ENCODE assay signal across 8 mouse cellular contexts in genomic region chr4:133197355-133197754, GRCm38 (mm10). TPM values are rescaled to one million over a fixed set of nuclear protein-coding genes. Genes with fewer than 3 reads are reported as not detected.
A peak's percentile ranks its signal among the peaks of the same experiment; 100 is the strongest.
DNase-seq lines count a peak whose midpoint lies in the region; ATAC-seq and TF ChIP-seq lines count a peak whose summit lies in the region.

No protein-coding gene starts in this region.

- no peak for TF ChIP-seq POLR2A in heart, adult 2 months (IDR thresholded peaks at IDR 0.05; ENCODE audit: insufficient read depth, low read depth, low read length)

- no peaks in the 10 kb centered on the region for H3K9me3 ChIP-seq in lung, postnatal 0 days (ENCODE audit: low read length)
- no peaks in the 10 kb centered on the region for H3K9me3 ChIP-seq in limb, embryonic 10.5 days (replicated peaks)
- H3K9me3 ChIP-seq in stomach, postnatal 0 days (ENCODE audit: control insufficient read depth, low read length), result no peaks in the 10 kb centered on the region

- no peaks in the 10 kb centered on the region for H3K79me2 ChIP-seq in heart, adult 2 months (replicated peaks; ENCODE audit: control insufficient read depth, insufficient read depth, low read length)

- no peak for DNase-seq in heart, adult 2 months
- DNase-seq in heart, postnatal 14 days, result no peak
- DNase-seq in lung, postnatal 0 days (ENCODE audit: low spot score), result no peak
- no peak for DNase-seq in lung, postnatal 14 days
- peak; percentile 47 for DNase-seq in limb, embryonic 10.5 days (ENCODE audit: low spot score)
- DNase-seq in stomach, postnatal 0 days (ENCODE audit: low spot score), result no peak
- DNase-seq in right cerebral cortex, postnatal 4 days, result no peak
- DNase-seq in left cerebral cortex, adult 18-20 months (ENCODE audit: low spot score in 2 of 2), result no peak

- H3K4me2 ChIP-seq in lung, postnatal 0 days (replicated peaks; ENCODE audit: low read depth, low read length), result no peak overlapping the region
- H3K4me2 ChIP-seq in stomach, postnatal 0 days (replicated peaks; ENCODE audit: low read depth), result no peak overlapping the region

- H3K27ac ChIP-seq in heart, adult 2 months, result peak overlapping the region; percentile 26; the same call in 1 of the 2 replicates
- H3K27ac ChIP-seq in lung, postnatal 0 days (ENCODE audit: low read length), result peak overlapping the region; percentile 62; the same call in 1 of the 2 replicates
- H3K27ac ChIP-seq in limb, embryonic 10.5 days, result peak overlapping the region; percentile 87
- peak overlapping the region; percentile 70 for H3K27ac ChIP-seq in stomach, postnatal 0 days (replicated peaks)

- WGBS in heart, adult 2 months, result 48% methylated on average over 5 of the region's 5 CpGs
- 38% methylated on average over 5 of the region's 5 CpGs for WGBS in lung, postnatal 0 days
- WGBS in limb, embryonic 10.5 days, result 10% methylated on average over 5 of the region's 5 CpGs
- WGBS in stomach, postnatal 0 days, result 39% methylated on average over 5 of the region's 5 CpGs

- no peaks in the 10 kb centered on the region; the same call in 1 of the 2 replicates for H3K36me3 ChIP-seq in heart, adult 2 months (ENCODE audit: control insufficient read depth, insufficient read depth, low read length)
- peaks cover 36% of the 10 kb centered on the region for H3K36me3 ChIP-seq in lung, postnatal 0 days (ENCODE audit: insufficient read depth, low read length)
- H3K36me3 ChIP-seq in limb, embryonic 10.5 days, result peaks cover 46% of the 10 kb centered on the region
- H3K36me3 ChIP-seq in stomach, postnatal 0 days (ENCODE audit: control insufficient read depth, insufficient read depth, low read length), result peaks cover 16% of the 10 kb centered on the region; the same call in 1 of the 2 replicates

- TF ChIP-seq CTCF in heart, adult 2 months (IDR thresholded peaks at IDR 0.05), result no peak
- TF ChIP-seq CTCF in lung, postnatal 0 days (IDR thresholded peaks at IDR 0.05), result no peak
- no peak for TF ChIP-seq CTCF in stomach, postnatal 0 days (IDR thresholded peaks at IDR 0.05; ENCODE audit: low read depth)

- H3K4me1 ChIP-seq in heart, adult 2 months (ENCODE audit: control insufficient read depth, insufficient read depth, low read length), result peaks cover 8% of the 10 kb centered on the region
- H3K4me1 ChIP-seq in lung, postnatal 0 days (ENCODE audit: insufficient read depth, low read depth, low read length), result peaks cover 16% of the 10 kb centered on the region
- H3K4me1 ChIP-seq in limb, embryonic 10.5 days, result peaks cover 65% of the 10 kb centered on the region
- peaks cover 16% of the 10 kb centered on the region for H3K4me1 ChIP-seq in stomach, postnatal 0 days (replicated peaks; ENCODE audit: control insufficient read depth, insufficient read depth)

- H3K4me3 ChIP-seq in heart, adult 2 months, result no peak overlapping the region
- no peak overlapping the region for H3K4me3 ChIP-seq in lung, postnatal 0 days (ENCODE audit: low read depth, low read length)
- H3K4me3 ChIP-seq in limb, embryonic 10.5 days, result peak overlapping the region; percentile 18; the same call in 1 of the 2 replicates
- H3K4me3 ChIP-seq in stomach, postnatal 0 days (ENCODE audit: low read depth, low read length), result no peak overlapping the region

- no peak for ATAC-seq in lung, postnatal 0 days
- ATAC-seq in stomach, postnatal 0 days (ENCODE audit: low FRiP score, low TSS enrichment), result no peak

- TF ChIP-seq EP300 in heart, adult 2 months (IDR thresholded peaks at IDR 0.05; ENCODE audit: insufficient read depth, low read depth, low read length), result no peak
- no peak for TF ChIP-seq EP300 in lung, postnatal 0 days (IDR thresholded peaks at IDR 0.05)
- no peak for TF ChIP-seq EP300 in stomach, postnatal 0 days (optimal IDR thresholded peaks at IDR 0.05)

- no peaks in the 10 kb centered on the region for H3K27me3 ChIP-seq in heart, adult 2 months (ENCODE audit: control insufficient read depth, insufficient read depth, low read length)
- no peaks in the 10 kb centered on the region for H3K27me3 ChIP-seq in lung, postnatal 0 days (replicated peaks; ENCODE audit: insufficient read depth, low read length)
- no peaks in the 10 kb centered on the region for H3K27me3 ChIP-seq in limb, embryonic 10.5 days (ENCODE audit: low read depth, poor library complexity, severe bottlenecking)
- no peaks in the 10 kb centered on the region for H3K27me3 ChIP-seq in stomach, postnatal 0 days (ENCODE audit: control insufficient read depth, insufficient read depth, low read length)

- intact Hi-C loops in heart, adult 2 months (cut with DNase I), result loop anchor here (2.0 kb wide), 1 partner anchor 123 kb away; no protein-coding TSS in a partner anchor
- intact Hi-C loops in heart, postnatal 14 days (cut with DNase I), result loop anchor here (5.0 kb wide), 1 partner anchor 185 kb away; the partner anchor contains the start of gene Ahdc1

- H3K9ac ChIP-seq in heart, adult 2 months (ENCODE audit: low read depth, low read length), result 0 out of 2 replicates have a peak overlapping the region, but pooled peaks have one; percentile 8
- no peak overlapping the region for H3K9ac ChIP-seq in lung, postnatal 0 days (replicated peaks; ENCODE audit: low read depth)
- H3K9ac ChIP-seq in stomach, postnatal 0 days (ENCODE audit: low read length), result no peak overlapping the region; the same call in 1 of the 2 replicates

RNA-seq across cellular contexts. Expression of gene Cd164l2, which starts 14.6 kb away (rescaled TPM):
- not detected for total RNA-seq in heart, adult 2 months (2021)
- polyA plus RNA-seq in heart, adult 2 months (2012; rRNA removed), result 0.53 and 0.66 TPM in 2 replicates
- not detected for total RNA-seq in heart, postnatal 14 days (2021)
- polyA plus RNA-seq in lung, postnatal 0 days (2015; fragmentation: Nextera tagmentation; extraction: Ambion mirVana), result 8.7 and 10.3 TPM in 2 replicates
- polyA plus RNA-seq in limb, embryonic 10.5 days (2016; fragmentation: Nextera tagmentation; extraction: Ambion mirVana), result 3.1 and 4.1 TPM in 2 replicates
- 5.3 and 6.5 TPM in 2 replicates for polyA plus RNA-seq in stomach, postnatal 0 days (2015; fragmentation: Nextera tagmentation; extraction: Ambion mirVana)
- 1 to 10 TPM; 4.6 to 5.1 TPM for total RNA-seq in left cerebral cortex, adult 18-20 months (2021)

RNA-seq across cellular contexts. Expression of gene Gpr3, which starts 15.0 kb away (rescaled TPM):
- under 1 TPM in 1 of 2 experiments, not detected in 1; 0.11 TPM for total RNA-seq in heart, adult 2 months (2021)
- polyA plus RNA-seq in heart, adult 2 months (2012; rRNA removed), result 0.15 and 0.37 TPM in 2 replicates
- total RNA-seq in heart, postnatal 14 days (2021), result under 1 TPM in 1 of 2 experiments, not detected in 1; 0.22 TPM
- polyA plus RNA-seq in lung, postnatal 0 days (2015; fragmentation: Nextera tagmentation; extraction: Ambion mirVana), result not detected in 2 replicates
- polyA plus RNA-seq in limb, embryonic 10.5 days (2016; fragmentation: Nextera tagmentation; extraction: Ambion mirVana), result 0.51 and 0.72 TPM in 2 replicates
- 0.11 and 0.19 TPM in 2 replicates for polyA plus RNA-seq in stomach, postnatal 0 days (2015; fragmentation: Nextera tagmentation; extraction: Ambion mirVana)
- total RNA-seq in left cerebral cortex, adult 18-20 months (2021), result 10 to 100 TPM; 14.8 to 16.7 TPM

RNA-seq across cellular contexts. Expression of gene Map3k6, which starts 43.3 kb away (rescaled TPM):
- total RNA-seq in heart, adult 2 months (2021), result 10 to 100 TPM; 16.3 to 27.3 TPM
- 12.0 and 15.7 TPM in 2 replicates for polyA plus RNA-seq in heart, adult 2 months (2012; rRNA removed)
- 10 to 100 TPM; 22.4 to 22.5 TPM for total RNA-seq in heart, postnatal 14 days (2021)
- 7.8 and 18.7 TPM in 2 replicates for polyA plus RNA-seq in lung, postnatal 0 days (2015; fragmentation: Nextera tagmentation; extraction: Ambion mirVana)
- 0.84 and 1.7 TPM in 2 replicates for polyA plus RNA-seq in limb, embryonic 10.5 days (2016; fragmentation: Nextera tagmentation; extraction: Ambion mirVana)
- polyA plus RNA-seq in stomach, postnatal 0 days (2015; fragmentation: Nextera tagmentation; extraction: Ambion mirVana), result 17.6 and 21.5 TPM in 2 replicates
- 1 to 10 TPM; 5.8 to 7.4 TPM for total RNA-seq in left cerebral cortex, adult 18-20 months (2021)

Comparison
In these comparisons a context has a peak if more than half of its experiments do, and no peak if none do; other contexts are left out.
1. H3K27ac ChIP-seq: peak in every context shown above with its lines; median percentile 87 in limb, embryonic 10.5 days; 70 in stomach, postnatal 0 days; 62 in lung, postnatal 0 days; 26 in heart, adult 2 months.